Mouse (Mus musculus) R1 (cell line): ENCODE results near the gene Phb2.
"Not testable (repeated sequence)": the region's sequence is repeated elsewhere in the genome, so short reads cannot be mapped to it uniquely, and the experiment has no call there.

Experiments used
- DNase-seq: peaks from one replicate; pipeline ENCODE4 v3.0.0-alpha.2; 2018; ENCODE audit warnings: low read depth, low spot score

Gene Phb2

DNA sequence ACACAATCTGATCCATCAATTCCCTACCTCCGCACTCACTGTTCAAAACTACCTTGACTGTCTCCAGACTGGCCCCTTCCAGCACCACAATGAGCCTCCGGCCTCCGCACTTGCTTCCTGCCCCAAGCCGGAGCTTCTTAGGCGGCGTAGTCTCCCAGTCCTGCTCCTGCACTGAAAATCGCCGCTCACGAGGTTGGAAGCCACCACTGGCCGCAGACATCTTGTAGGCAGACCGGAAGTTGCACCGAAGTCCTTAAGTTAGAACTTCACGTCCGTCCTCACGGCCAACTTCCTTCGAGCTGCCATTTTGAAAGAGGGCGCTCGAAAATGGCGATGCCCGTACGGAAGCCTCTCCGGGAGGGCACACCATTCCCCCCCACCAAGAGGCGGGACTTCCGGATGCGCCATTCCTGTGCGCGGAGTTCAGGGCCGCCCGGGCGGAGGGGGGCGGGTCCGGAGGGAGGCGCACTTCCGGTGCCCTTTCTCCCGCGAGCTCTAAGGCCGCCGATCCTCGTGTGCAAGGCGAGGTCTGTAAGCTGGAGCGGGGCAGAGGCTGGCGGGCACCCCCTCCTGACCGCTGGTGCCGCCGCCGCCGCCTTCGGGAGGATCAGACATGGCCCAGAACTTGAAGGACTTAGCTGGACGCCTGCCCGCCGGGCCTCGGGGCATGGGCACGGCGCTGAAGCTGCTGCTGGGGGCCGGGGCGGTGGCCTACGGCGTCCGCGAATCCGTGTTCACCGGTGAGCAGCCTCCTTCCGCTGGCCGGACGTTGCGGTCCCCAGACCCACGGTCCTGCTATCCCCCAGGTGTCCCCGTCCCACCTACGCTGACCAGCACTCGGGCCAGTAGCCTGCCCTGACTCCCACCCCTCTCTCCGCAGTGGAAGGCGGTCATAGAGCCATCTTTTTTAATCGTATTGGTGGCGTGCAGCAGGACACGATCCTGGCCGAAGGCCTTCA lies at the start of gene Phb2, which contains the start of gene Emg1:
Phb2 (plus strand) TSS at position 513 of the 959 bp plus-strand sequence.
Emg1 (minus strand) TSS at position 355 of the 959 bp plus-strand sequence.
- peak; percentile 99 for DNase-seq

GRCm38 (mm10) chr6:124662477-124663423 lies 49.4 kb upstream of the Phb2 start, which contains the start of gene Lpcat3:
Gene Lpcat3, plus strand, starts transcription at chr6:124663027.
- DNase-seq = peak; percentile 99

- DNase-seq = no peak
Observed at GRCm38 (mm10) chr6:124663424-124663795, 48.7 kb upstream of the Phb2 start.

DNA sequence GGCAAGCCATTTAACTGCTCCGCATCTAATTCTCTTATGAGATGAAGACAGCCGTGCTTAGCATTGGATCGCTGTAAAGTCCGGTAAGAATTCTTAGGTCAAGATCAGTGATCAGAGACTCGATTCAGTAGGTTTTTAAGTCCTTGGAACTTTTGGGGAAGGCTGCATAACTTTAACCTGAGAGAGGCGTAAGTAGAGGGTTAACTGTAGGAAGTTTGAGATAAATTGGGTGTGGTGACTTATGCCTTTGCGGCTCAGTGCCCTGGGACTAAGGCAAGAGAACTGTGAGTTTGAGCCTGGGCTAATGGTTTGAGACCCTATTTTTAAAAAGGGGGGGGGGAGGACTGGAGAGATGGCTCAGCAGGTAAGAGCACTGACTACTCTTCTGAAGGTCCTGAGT lies 47.9 kb upstream of the Phb2 start:
- DNase-seq = no peak

DNA sequence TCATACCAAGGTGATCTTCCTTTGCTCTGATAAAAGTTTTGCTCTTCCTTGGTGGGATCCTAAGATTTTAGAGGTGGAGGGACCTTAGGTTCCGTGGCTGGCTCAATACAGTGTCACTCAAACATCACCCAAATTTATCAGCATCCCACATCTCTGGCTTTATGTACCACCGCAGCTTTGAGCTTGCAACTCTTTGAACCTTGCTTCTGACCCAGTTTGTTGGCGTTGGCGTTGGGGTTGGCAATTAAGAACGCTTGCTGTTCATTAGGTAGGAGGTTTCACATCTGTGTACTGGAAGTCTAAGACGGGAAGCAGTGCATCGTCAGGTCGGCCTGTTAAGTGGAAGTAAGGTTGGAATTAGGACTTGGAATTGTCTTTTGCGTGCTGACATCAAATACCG lies 47.1 kb upstream of the Phb2 start:
- no peak for DNase-seq

- DNase-seq = no peak
Observed at GRCm38 (mm10) chr6:124669234-124669859, 42.8 kb upstream of the Phb2 start.

DNA sequence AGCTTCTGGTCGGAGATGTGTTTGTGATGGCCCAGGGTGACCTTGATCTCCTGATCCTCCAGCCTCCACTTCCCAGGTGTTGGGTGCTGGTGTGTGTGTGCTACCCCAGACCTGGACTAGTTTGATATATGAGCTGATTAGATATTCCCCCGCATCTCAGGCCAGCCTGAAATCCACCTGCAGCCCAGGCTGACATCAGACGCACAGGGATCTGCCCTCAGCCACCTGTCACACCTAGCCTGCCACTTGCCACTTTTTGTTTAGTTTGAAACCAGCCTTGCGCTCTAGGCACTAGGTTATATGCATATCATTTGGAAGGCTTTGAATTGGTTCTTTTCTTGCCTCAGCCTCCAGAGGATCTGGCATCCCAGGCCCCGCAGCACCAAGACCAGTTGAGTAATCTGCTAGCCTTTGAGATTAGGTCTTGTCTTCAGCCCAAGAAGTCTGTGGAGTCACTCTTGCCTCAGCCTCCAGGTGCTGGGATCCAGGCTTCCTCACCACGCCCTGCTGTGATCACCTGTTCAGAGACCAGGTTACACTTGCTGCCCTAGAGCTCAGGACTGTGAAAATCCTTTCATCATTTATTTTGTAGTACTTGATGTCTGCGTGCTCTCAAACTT lies 41.7 kb upstream of the Phb2 start:
- DNase-seq = no peak

DNA sequence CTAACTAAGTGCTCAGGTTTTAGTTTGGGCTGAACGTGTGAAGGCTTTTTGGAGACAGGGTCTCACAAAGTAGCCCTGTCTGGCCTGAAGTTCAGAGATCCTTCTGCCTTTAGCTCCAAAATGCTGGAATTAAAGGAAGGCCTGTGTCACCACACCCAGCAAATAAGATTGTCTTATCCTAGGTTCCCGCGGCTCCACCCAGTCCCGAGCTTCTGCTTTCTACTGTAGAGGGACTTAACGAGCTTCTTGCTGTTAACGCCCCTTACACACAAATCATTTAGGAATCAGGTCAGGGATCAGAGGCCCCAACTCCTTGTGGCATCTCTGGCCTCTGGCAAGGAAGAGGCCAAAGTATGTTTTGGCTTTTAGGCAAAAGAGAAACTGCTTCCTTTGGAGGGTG lies 40.0 kb upstream of the Phb2 start:
- DNase-seq = no peak

DNA sequence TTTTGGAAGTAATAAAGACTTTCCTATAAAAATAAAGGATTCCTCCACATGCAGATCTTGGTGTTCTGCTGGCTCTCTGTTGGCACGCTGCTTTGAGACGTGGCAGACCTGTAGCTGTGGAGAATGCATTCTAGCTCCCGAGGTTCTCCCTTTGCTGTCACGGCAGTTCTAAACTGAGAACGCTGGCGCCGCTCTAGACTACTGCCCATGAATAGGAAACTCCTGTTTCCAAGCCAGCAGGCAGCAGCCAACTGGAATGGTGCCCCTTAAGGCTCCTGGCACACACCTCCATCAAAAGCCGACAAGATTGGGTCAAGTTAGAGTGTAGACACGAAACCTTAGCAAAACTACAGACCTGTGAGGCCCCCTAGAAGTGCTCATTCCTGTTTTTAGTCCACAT lies 38.5 kb upstream of the Phb2 start:
- DNase-seq = no peak

DNA sequence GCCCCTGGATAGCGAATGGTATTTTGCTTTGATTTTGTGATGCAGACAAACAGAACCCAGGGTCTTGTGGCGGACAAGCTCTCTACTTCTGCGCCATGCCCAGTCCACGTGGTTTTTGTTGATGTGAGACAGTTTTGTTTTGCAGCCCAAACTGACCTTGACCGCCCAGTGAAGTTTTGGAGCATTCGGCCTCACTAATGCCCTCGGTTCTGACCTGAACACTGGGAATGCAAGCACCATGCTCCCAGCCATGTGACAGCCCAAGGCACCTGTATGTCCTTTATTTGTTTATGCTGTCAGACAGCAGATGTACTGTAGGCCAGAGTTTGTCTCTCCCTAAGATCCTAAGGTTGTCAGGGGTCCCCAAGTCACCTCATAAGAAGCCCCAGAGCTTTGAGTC lies 37.5 kb upstream of the Phb2 start:
- no peak for DNase-seq

GRCm38 (mm10) chr6:124676171-124676570 lies 36.0 kb upstream of the Phb2 start:
- DNase-seq = no peak

GRCm38 (mm10) chr6:124678769-124679168 lies 33.4 kb upstream of the Phb2 start:
- DNase-seq = no peak

DNA sequence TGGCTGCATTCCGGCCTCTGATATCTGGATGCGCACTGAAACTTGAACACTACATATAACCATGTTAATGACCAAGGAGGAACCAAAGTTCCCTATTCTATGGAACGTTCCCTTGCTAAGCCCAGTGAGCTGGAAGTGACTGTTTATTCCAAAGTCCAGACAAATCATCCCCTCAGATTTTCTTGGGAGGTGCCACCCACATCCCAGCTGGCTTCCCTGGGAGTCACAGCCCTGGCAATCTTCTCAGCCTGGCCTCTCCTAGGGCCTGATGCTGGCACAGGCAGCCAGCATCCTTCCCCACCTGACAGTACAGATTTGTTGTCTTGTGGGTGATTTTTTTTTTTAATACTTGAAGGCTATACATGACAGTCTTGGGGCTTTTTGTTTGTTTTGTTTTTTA lies 32.6 kb upstream of the Phb2 start:
- DNase-seq = no peak

GRCm38 (mm10) chr6:124682291-124682690 lies 29.8 kb upstream of the Phb2 start:
- not testable (repeated sequence) for DNase-seq

DNA sequence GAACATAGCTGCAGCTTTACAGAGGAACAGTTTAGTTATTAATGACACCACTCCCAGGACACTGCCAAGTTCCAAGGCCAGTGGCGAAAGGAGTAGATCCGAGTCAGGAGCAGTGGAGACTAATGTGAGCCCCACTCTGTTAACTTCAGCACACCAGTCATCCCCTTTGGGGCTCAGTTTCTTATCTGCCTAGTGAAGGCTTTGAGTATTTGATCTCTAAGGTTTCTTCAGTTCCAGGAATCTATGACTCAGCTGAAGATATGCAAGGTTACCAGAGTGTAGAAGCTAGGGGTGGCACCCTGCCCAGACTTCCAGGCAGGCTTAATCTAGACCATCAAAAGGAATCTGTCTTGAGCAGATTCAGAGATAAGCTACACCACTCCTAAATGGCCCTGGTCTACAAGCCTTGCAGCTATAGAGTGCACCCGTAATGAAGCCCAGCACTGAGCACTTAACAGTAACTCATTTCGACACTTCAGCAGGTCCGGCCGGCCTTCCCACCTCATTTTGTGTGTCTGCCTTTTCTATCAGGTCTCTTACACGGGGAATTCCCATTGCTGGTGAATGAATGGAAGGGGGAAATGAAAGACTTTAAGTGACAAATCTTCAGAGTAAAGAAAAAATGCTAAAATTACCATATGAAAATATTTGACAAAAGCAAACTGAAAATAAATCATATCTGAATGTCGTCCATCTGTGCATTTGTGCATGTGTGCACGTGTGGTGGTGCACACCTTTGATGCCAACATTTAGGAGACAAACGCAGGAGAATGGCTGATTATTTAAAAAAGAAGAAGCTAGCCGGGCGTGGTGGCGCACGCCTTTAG lies 28.3 kb upstream of the Phb2 start:
- DNase-seq = no peak

DNA sequence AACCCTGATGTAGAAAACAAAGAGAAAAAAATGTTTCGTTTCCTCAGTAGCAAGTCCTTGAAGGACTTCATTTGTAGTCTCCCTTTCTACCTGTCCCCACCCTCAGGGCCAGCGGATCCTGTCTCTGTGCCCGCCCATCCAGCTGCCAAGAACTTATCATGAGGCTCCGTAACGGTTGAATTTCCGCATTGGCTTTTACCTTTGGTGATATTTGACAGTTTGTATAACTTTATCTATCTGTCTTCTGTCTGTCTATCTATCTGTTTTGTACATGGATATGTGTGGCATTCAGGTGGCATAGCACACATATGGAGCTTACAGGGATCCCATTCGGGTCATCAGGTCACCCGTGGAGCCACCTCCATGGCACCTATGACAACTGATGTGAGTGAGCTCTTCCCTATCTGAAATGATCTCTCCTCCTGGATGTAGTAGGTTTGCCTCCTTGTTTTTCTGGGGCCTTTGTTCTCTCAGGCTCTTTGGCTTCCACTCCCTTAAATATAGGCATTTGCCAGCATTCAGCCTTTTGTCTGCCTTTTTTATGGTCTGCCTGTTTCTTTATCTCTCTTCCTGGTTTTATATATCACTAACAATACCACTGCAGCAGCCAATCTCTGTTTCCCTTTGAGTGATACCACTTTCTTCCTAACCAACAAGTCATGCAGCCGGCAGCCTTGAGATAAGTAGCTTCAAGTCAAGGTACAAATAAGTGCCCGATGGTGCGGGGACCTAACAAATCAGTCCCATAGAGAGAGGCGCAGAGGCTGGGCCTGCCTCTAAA lies 26.3 kb upstream of the Phb2 start:
- DNase-seq = no peak

DNA sequence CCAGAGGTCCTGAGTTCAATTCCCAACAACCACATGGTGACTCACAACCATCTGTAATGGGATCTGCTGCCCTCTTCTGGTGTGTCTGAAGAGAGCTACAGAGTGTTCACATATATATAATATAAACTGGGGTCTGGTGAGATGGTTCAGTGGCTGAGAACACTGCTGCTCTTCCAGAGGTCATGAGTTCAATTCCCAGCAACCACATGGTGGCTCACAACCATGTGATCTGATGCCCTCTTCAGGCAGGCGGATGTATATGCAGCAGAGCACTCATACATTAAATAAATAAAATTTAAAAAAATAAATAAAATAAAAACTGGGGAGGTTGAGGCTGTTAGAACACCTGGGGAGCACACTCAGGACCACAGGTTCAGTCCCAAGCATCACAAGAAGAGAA lies 25.5 kb upstream of the Phb2 start:
- not testable (repeated sequence) for DNase-seq

DNA sequence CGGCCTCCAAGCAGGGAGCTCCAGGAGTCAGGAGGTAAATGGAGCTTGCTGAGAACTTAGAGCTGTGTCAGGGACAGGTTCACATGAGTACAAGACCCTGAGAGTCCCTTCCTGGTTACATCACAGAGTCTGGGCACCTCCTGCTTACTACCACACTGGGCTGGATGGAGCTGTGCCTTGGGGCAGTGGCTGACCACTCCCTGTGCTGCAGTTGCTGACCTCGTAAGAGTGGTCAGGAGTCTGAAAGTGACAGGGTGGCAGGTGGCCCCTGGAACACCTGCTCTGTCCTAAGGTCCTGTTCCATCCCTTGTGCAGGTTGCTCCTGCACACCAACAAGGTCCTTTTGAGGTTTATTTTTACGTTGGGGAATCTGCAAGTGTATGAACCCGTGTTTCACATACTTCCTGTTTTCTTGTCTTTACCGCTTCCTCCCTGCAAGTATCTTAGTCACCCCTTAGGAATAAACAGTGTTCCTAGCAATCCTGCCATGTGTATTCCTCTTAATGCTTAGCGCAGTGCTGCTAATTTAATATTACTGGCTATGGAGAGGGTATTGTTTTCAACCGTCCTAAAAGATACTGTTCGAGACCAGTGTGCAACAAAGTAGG lies 23.9 kb upstream of the Phb2 start:
- no peak for DNase-seq

- DNase-seq = no peak
Observed at GRCm38 (mm10) chr6:124689011-124689410, 23.1 kb upstream of the Phb2 start.
